Mouse (Mus musculus): Measurements from ENCODE around the gene Lbh. TPM values are rescaled to one million over a fixed set of nuclear protein-coding genes. Genes with fewer than 3 reads are reported as not detected.

Gene Lbh
- polyA plus RNA-seq, 1 experiment from 2014 or later, result 4.5 TPM

DNA sequence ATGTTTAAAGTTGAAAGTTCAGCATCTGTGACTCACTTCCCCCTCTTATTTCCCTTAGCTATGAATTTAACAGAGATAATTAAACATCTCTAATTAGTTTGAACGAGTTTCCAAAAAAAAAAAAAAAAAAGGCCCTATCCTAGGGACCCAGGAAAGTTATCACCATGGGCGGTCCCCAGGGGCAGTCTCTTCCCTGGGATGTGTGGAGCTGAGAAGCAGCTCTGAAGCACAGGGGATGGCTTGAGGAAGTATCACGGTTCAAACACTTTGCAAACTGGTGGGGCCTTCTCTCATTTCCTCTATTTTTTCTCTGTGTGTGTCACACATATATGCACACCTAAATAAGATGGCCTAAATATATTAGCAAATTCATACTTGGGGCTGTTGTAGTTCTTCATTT lies 48.8 kb downstream of the Lbh start:
- WGBS, result 43% methylated on average over 3 of the region's 3 CpGs
- Histone ChIP-seq H3K27me3 (no peaks in the 10 kb centered on the region), H3K9ac (no peak overlapping the region), H3K9me3 (no peaks in the 10 kb centered on the region), H3K36me3 (replicated peaks) (no peaks in the 10 kb centered on the region), H3K4me2 (no peak overlapping the region), H3K4me3 (replicated peaks) (no peak overlapping the region), H3K4me1 (no peaks in the 10 kb centered on the region), H3K27ac (no peak overlapping the region)
- ATAC-seq (ENCODE audit: low FRiP score), result no peak

DNA sequence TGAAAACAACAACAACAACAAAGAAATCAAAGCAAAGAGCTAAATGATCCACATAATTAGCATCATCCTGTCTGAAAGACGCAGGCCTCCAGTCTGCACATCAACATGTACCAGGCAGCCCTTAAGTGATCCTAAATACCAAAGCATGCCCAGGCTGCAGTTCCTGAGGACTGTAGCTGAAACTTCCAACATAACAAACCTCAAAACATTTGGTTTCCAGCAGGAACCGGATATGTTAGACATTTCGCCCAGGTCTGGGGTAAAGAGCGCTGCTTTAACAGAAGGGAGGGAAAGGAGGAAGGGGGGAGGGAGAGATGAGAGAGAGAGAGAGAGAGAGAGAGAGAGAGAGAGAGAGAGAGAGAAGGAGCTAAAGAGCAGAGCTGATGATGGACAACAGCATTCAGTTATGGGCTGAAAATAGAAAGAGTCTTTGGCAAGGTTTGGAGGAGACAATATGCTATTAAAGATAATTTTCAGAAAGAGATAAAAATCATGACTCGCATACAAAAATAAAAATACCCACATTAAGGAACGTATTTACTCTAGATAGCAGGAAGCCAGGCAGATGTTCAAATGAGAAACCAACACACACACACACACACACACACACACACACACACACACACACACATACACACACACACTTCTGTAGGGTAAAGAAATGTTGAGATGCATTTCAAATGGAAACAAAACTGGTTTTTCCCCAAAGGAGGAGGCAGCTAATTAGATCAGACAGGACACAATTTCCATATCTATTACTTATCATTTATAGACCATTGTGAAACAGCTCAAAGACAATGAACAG lies 49.5 kb downstream of the Lbh start:
- no peak for ATAC-seq (ENCODE audit: low FRiP score)

DNA sequence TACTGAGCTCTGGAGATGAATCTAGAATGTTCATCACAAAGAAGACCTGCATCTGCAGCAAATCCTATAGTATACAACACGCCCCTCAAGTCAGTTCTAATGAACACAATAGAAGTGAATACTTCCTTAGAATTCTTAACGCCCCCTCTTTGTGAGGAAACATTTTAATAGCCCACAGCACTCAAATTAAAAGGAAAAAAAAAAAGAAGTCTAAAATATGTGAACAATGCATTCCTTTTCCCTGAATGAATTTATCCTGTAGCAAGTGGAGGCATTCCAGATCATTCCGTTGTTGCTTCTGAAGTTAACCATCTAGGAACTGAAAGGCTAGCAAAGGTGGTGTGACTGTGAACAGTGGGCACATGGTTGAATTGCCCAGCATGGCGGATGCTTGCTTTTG lies 50.6 kb downstream of the Lbh start:
- no peak for ATAC-seq (ENCODE audit: low FRiP score)
- no peak overlapping the region for H3K4me3 ChIP-seq (replicated peaks)
- H3K4me1 ChIP-seq, result no peaks in the 10 kb centered on the region
- no peaks in the 10 kb centered on the region for H3K9me3 ChIP-seq
- H3K4me2 ChIP-seq, result no peak overlapping the region
- H3K27me3 ChIP-seq, result no peaks in the 10 kb centered on the region
- no peak overlapping the region for H3K9ac ChIP-seq
- 53% methylated on average over 4 of the region's 4 CpGs for WGBS
- H3K27ac ChIP-seq, result no peak overlapping the region
- H3K36me3 ChIP-seq (replicated peaks), result no peaks in the 10 kb centered on the region

More for the DNA sequence above, 49.5 kb downstream of the Lbh start:
- Histone ChIP-seq H3K4me3 (replicated peaks) (no peak overlapping the region), H3K9ac (no peak overlapping the region), H3K9me3 (no peaks in the 10 kb centered on the region), H3K4me2 (no peak overlapping the region), H3K27ac (no peak overlapping the region), H3K27me3 (no peaks in the 10 kb centered on the region), H3K36me3 (replicated peaks) (no peaks in the 10 kb centered on the region), H3K4me1 (no peaks in the 10 kb centered on the region)
- 76% methylated on average over 6 of the region's 6 CpGs for WGBS

DNA sequence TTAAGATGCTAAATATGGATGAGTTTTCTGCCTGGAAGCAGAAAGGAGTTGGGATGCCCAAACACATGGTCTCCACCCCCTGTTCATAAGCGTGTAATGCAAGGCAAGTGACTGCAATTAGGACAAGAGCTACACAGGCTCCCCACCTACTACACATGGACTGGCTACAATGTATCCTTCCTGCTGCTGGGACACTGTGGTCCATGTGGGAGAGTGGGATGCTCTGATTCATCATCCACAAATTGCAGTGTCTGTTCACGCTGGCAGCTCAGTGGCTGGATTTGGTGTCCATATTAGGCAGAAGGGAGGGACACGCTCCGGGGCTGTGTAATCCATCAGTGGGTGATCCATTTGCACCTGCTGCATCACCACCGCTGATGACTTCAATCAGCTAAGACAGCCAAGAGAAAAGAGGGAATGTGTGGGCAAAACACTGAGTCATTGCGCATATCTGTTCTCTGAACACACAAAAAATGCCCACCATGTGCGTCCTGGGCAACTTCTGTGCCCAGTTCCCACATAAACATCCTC lies 52.6 kb downstream of the Lbh start:
- ATAC-seq (ENCODE audit: low FRiP score), result no peak
- no peak overlapping the region for H3K9ac ChIP-seq
- no peak overlapping the region for H3K27ac ChIP-seq
- 92% methylated on average over 7 of the region's 7 CpGs for WGBS
- no peak overlapping the region for H3K4me3 ChIP-seq (replicated peaks)
- no peaks in the 10 kb centered on the region for H3K27me3 ChIP-seq
- no peaks in the 10 kb centered on the region for H3K36me3 ChIP-seq (replicated peaks)
- H3K4me2 ChIP-seq, result no peak overlapping the region
- no peaks in the 10 kb centered on the region for H3K4me1 ChIP-seq
- H3K9me3 ChIP-seq, result no peaks in the 10 kb centered on the region

DNA sequence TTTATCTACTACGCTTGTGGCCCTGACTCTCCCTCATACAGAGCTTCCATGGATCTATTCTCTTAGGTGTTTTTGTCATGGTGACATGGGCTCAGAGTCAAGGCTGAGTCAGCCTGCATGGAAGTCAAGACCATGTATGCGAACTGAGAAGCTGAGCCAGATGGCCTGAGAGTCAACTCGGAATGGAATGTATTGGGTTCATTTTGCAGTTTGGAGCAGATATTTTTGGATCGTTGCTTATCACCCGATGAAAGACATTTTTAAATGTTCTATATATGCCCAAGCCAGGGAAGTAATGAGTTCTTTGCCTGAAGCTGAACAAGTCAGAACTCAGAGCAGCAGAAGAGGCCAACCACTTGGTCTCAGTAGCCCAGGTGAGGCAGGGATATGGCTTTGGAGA lies 54.9 kb downstream of the Lbh start:
- no peaks in the 10 kb centered on the region for H3K9me3 ChIP-seq
- H3K4me1 ChIP-seq, result no peaks in the 10 kb centered on the region
- 93% methylated on average over 5 of the region's 5 CpGs for WGBS
- H3K27me3 ChIP-seq, result no peaks in the 10 kb centered on the region
- no peak overlapping the region for H3K27ac ChIP-seq
- no peak overlapping the region for H3K4me2 ChIP-seq
- no peak for ATAC-seq (ENCODE audit: low FRiP score)
- no peaks in the 10 kb centered on the region for H3K36me3 ChIP-seq (replicated peaks)
- no peak overlapping the region for H3K4me3 ChIP-seq (replicated peaks)
- no peak overlapping the region for H3K9ac ChIP-seq

DNA sequence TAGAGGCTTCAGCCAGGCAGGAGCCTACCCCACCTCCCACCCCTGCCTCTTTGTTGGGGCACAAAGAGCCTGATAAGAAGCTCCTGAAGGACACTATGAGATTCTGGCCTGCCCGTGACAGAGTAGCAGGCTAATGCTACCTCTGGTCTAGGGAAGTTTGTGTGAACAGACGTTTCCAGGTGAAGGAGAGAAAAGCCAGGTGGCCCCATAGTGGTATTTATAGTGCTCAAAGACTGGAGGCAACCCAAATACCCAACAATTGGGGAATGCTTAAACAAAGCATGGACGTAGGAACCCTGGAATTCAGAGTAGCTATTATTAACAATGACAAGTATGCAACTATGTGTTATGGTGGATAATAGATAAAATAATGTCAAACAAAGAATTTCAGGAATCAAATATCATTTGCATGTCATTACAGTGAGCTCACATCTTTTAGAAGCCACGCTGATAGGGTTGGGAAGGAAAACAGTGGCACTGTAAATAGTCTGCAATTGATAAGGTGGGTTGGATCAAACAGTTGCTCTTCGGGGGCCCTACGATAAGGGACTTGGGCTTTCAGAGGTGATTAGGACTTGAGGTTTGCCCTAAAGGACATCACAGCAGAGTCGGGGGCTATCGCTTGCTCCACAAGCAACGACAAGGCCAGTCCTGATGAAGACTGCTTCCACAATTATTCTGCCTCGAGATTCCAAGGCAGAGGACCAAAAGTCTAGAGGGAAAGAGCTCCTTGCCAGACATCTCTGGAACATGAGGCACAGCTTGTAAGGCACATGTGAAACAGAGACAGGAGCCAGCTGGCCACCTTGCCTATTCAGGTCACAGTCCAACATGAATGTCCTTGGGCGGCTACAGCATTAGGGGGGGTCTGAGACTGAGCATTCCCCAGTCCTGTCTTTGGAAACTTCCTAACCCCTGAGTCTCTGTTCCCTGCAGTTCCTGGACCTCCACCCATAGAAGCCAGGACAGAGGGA lies 58.4 kb downstream of the Lbh start:
- Histone ChIP-seq H3K9me3 (no peaks in the 10 kb centered on the region), H3K36me3 (replicated peaks) (no peaks in the 10 kb centered on the region), H3K4me2 (no peak overlapping the region), H3K4me1 (no peaks in the 10 kb centered on the region), H3K4me3 (replicated peaks) (no peak overlapping the region), H3K9ac (no peak overlapping the region), H3K27ac (no peak overlapping the region), H3K27me3 (no peaks in the 10 kb centered on the region)
- WGBS, result 87% methylated on average over 11 of the region's 11 CpGs
- no peak for ATAC-seq (ENCODE audit: low FRiP score)

DNA sequence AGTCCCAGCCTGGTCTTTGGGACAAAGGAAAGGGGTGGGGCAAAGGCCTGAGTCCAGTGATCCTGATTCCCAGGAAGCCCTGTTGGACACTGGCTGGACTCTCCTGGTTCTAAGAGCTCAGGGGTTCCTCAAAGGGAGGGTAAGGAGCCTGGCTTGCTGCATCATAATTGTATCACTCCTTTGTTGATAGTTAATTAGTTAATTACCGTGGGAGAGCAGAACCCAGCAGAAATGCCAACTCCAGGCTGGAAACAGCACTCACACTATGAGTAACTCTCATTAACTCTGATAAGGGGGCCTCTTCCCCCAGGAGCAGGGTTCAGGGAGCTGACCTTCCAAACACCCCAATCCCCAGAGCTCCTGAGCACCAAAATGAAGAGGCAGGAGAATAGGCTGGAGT lies 59.5 kb downstream of the Lbh start:
- H3K4me3 ChIP-seq (replicated peaks), result no peak overlapping the region
- ATAC-seq (ENCODE audit: low FRiP score), result no peak
- no peak overlapping the region for H3K4me2 ChIP-seq
- WGBS, result 76% methylated on average over 1 of the region's 1 CpGs
- no peak overlapping the region for H3K27ac ChIP-seq
- H3K4me1 ChIP-seq, result no peaks in the 10 kb centered on the region
- H3K9me3 ChIP-seq, result no peaks in the 10 kb centered on the region
- H3K36me3 ChIP-seq (replicated peaks), result no peaks in the 10 kb centered on the region
- H3K27me3 ChIP-seq, result no peaks in the 10 kb centered on the region
- H3K9ac ChIP-seq, result no peak overlapping the region

DNA sequence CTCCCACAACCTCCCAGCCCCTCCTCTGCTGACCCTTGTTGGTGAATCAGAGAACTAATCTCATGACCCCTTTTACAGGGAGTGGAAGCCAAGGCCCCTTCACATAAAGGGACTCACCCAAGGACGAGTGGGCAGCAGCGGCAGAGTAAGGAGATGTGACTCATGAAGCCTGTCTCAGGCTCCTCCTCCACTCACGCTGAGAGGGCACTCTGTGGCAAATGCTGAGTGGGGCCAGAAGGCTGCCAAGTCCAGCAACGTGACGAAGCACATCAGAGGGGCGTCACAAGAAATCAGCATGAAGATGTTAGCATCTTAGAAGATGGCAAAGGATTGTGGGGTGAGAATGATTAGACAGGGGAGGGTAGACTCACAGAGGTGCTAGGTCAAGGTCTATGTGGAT lies 64.1 kb downstream of the Lbh start:
- no peaks in the 10 kb centered on the region for H3K27me3 ChIP-seq
- WGBS, result 85% methylated on average over 6 of the region's 6 CpGs
- no peaks in the 10 kb centered on the region for H3K4me1 ChIP-seq
- H3K27ac ChIP-seq, result no peak overlapping the region
- no peak for ATAC-seq (ENCODE audit: low FRiP score)
- no peaks in the 10 kb centered on the region for H3K36me3 ChIP-seq (replicated peaks)
- H3K9me3 ChIP-seq, result no peaks in the 10 kb centered on the region
- H3K4me2 ChIP-seq, result no peak overlapping the region
- H3K4me3 ChIP-seq (replicated peaks), result no peak overlapping the region
- H3K9ac ChIP-seq, result no peak overlapping the region

DNA sequence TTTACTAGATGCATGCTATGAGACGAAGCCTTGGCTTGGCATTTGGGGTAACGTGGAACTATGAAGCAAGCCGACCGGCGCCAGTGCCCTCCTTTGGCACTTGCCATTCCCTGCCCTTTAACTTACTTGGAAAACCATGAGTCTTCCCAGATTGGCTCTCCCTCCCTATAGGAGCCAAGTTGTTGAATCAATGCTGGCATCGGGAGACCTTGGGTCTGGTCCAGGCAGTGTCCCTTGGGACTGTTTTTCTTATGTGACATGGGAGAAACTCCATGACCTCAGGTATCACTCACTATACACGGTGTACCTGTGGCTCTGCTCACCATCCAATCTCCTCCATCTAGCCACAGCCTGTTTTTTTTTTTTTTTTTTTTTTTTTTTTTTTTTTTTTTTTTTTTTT lies 65.4 kb downstream of the Lbh start:
- Histone ChIP-seq H3K9me3 (no peaks in the 10 kb centered on the region), H3K4me1 (no peaks in the 10 kb centered on the region), H3K4me3 (replicated peaks) (no peak overlapping the region), H3K4me2 (no peak overlapping the region), H3K9ac (no peak overlapping the region), H3K27ac (no peak overlapping the region), H3K36me3 (replicated peaks) (no peaks in the 10 kb centered on the region), H3K27me3 (no peaks in the 10 kb centered on the region)
- 93% methylated on average over 7 of the region's 7 CpGs for WGBS
- ATAC-seq (ENCODE audit: low FRiP score), result no peak

DNA sequence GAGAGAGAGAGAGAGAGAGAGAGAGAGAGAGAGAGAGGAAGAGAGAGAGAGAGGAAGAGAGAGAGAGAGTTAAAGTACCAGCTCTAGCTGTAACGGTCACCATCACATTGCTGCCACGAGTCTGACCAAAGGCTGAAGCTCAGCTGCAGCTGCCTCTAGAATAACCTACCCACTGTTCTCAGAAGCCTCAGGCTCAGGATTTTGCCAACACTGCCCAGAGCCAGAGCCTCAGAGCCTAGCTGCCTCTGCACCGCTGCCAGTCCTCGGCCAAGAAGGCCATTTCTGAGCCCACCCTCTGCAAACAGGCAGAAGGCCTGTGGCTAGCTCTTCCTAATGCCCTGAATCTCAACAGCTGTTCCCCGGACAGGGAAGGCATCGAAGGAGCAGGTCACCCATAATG lies 70.9 kb downstream of the Lbh start:
- Histone ChIP-seq H3K9me3 (no peaks in the 10 kb centered on the region), H3K9ac (no peak overlapping the region)

More for the DNA sequence above, 70.9 kb downstream of the Lbh start:
- H3K27ac ChIP-seq, result no peak overlapping the region
- no peaks in the 10 kb centered on the region for H3K36me3 ChIP-seq (replicated peaks)
- no peaks in the 10 kb centered on the region for H3K27me3 ChIP-seq
- H3K4me2 ChIP-seq, result no peak overlapping the region
- no peaks in the 10 kb centered on the region for H3K4me1 ChIP-seq
- 80% methylated on average over 6 of the region's 6 CpGs for WGBS
- no peak overlapping the region for H3K4me3 ChIP-seq (replicated peaks)
- ATAC-seq (ENCODE audit: low FRiP score), result no peak

Data from forebrain, embryonic 12.5 days (tissue).